Mouse (Mus musculus) forebrain, embryonic 12.5 days (tissue): ENCODE data around the gene Gm2030. TPM values are rescaled to one million over a fixed set of nuclear protein-coding genes. Genes with fewer than 3 reads are reported as not detected.
"Not testable (repeated sequence)": the region's sequence is repeated elsewhere in the genome, so short reads cannot be mapped to it uniquely, and the experiment has no call there.

Source experiments
- ATAC-seq: fragments of 200-750 bp; cut with Nextera tagmentation; 2 replicates; pipeline ENCODE4 v1.8.0; 2017; ENCODE audit warnings: moderate TSS enrichment; ENCODE audit not compliant: low FRiP score
- H3K27ac ChIP-seq: fragments of 300-500 bp; sonication (generic); 2 replicates; pipeline ENCODE4 v1.5.1; 2016; ENCODE audit warnings: mild to moderate bottlenecking
- H3K27me3 ChIP-seq: fragments of 300-500 bp; sonication (generic); 2 replicates; pipeline ENCODE4 v1.6.1; 2016; ENCODE audit warnings: mild to moderate bottlenecking
- H3K36me3 ChIP-seq: fragments of 300-500 bp; sonication (generic); replicated peaks from 2 replicates; pipeline ENCODE4 v1.6.1; 2016; ENCODE audit warnings: mild to moderate bottlenecking
- H3K4me1 ChIP-seq: fragments of 300-500 bp; sonication (generic); 2 replicates; pipeline ENCODE4 v1.6.1; 2016
- H3K4me2 ChIP-seq: fragments of 300-500 bp; sonication (generic); 2 replicates; pipeline ENCODE4 v1.6.1; 2016; ENCODE audit warnings: mild to moderate bottlenecking, moderate library complexity
- H3K4me3 ChIP-seq: fragments of 300-500 bp; sonication (generic); replicated peaks from 2 replicates; pipeline ENCODE4 v1.5.1; 2016; ENCODE audit warnings: mild to moderate bottlenecking
- H3K9ac ChIP-seq: fragments of 300-500 bp; sonication (generic); 2 replicates; pipeline ENCODE4 v1.6.1; 2016; ENCODE audit warnings: mild to moderate bottlenecking
- H3K9me3 ChIP-seq: fragments of 300-500 bp; sonication (generic); 2 replicates; pipeline ENCODE4 v1.6.1; 2016
- WGBS: fragments of 180-500 bp; shearing (Covaris S2); methylation state at CpG from one replicate; pipeline ENCODE4 v1.1.7; 2016; 5-methylcytosine and 5-hydroxymethylcytosine counted together
- polyA plus RNA-seq: library from polyadenylated mRNA; unstranded; fragments of >200 nt; fragmentation: Nextera tagmentation; extraction: Ambion mirVana; gene quantifications from 2 replicates; pipeline ENCODE4 v1.2.1, GENCODE M21; 2016

Gm2030 gene
- not detected in 2 replicates for polyA plus RNA-seq

DNA sequence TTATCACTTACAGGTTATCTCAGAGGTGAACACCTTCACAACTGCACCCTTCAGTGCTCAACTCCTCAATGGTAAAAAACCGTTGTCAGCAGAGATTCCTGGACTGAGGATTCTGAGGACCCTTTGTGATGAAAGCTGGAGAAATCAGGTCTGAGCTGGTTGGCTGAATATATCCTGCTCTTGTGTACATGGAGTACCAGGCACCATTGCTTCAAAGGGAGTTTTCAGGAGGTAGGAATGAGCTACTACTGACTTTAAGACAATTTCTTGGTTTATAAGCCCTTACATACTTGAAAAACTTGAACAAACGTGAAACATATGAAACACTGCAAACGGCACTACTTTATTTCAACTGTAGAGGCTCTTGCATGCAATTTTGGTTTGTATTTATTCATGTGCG is at the start of gene Gm2030:
Gene Gm2030, minus strand, starts transcription at position 101 of the 400 bp plus-strand sequence.
- H3K9me3 ChIP-seq, ATAC-seq, H3K4me2 ChIP-seq, H3K27ac ChIP-seq, H3K4me1 ChIP-seq, H3K36me3 ChIP-seq, H3K27me3 ChIP-seq, H3K4me3 ChIP-seq, H3K9ac ChIP-seq: not testable (repeated sequence)
- WGBS = 71% methylated on average over 3 of the region's 4 CpGs

Other genes starting within 250 kb of the Gm2030 start
- not detected in 2 replicates for gene Gm2012, start 78.7 kb downstream of the Gm2030 start, polyA plus RNA-seq
- not detected in 2 replicates for gene Slx, start 235.5 kb upstream of the Gm2030 start, polyA plus RNA-seq